Mouse (Mus musculus) c-Kit-negative CD71-positive TER-119-positive erythroid progenitor cells, embryonic 14.5 days (primary cell): Measurements from ENCODE around the gene Cacna1c.

ENCODE experiments used
- DNase-seq: peaks from one replicate; pipeline ENCODE4 v3.0.0-alpha.2; 2013; ENCODE audit warnings: low read depth, low spot score

The Cacna1c gene

DNA sequence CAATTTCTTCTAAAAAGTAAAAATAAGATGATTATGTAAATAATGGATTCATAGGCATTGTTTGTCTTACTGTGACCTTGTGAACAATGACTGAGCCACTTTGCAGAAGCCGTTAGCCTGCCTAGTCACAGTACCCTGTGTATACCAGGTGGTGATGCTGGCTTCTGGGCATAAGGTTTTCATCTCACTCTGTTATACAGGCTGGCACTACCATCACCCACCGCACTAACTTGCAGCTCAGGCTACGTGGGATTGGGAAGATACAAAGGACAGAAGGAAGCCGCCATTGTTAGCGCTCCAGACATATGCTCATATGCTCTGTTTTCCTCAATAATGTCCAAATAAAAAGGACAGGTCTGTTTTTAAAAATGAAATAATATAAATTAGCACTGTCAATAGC, 440.4 kb downstream of the Cacna1c start:
- no peak for DNase-seq

DNA sequence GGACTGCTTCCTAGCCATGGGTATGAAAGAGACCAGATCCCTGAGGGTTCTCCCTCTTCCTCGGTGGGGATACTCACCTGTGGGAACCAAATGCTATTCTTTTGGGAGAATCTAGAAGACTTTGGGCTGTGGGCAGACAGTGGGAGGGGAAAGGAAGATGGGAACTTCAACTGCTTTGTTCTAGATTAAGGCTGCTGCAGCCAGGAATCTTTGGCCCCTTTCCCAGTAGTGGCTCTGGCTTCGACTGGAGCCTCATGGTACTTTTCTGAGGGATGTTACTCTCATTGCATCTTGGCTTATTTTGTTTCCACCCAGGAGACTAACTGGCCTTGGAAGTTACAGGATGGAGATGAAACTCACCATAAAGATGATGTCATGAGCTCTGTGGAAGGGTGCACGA, 441.8 kb downstream of the Cacna1c start:
- DNase-seq = no peak

DNA sequence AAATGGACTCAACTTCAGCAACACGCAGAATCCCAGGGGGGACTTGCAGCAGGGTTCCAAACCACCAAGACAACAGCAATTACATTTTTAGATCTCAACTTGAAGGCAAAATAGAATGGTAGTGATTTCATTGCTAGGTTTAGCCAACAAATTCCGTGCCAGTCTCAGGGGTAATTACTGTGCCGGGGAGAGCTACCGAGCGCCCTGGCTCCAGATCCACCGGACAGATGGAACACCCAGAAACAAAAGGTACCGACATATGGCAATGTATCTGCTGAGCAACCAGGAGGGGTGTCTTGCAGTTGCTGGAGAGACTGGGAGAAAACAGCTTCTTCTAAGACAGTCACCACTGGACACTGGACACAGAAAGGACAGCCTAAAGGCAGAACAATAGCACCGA, 442.4 kb downstream of the Cacna1c start:
- DNase-seq = no peak

DNA sequence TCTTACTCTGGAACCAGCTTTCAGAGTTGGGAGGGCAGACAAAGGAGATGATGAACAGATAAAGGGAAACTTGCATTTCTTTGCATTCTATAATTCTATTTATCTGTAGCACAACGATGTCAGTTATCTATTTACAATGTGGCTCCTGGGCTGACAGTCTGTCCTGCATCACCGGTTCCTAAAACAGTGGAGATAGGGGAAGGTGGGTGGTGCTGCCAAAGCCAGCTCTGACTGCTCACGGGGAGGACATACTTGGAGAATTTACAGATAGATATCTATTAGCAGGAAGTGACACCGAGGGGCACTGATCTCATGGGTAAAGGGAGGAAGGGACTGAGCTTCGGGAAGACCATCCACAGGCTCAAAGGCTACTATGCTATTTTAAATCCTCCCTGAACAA, 443.2 kb downstream of the Cacna1c start:
- no peak for DNase-seq

DNA sequence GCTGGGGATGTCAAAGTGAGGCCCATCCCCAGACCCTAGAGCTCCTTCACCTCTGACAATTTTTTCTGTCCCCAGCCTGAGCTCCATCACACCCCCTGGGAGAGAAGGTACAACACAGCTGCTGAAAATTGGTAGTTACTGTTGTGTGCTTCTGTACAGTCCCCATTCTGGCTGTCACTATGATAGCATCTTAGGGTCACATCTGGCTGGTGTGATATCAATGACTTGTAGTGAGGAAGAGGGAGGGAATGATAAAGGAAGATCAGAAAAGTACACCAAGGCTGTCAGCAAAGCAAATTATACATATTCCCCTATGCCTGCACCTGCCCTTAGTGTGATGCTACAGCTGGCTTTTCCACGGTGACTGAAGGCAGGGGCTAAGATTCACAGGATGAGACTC, 446.9 kb downstream of the Cacna1c start:
- no peak for DNase-seq

DNA sequence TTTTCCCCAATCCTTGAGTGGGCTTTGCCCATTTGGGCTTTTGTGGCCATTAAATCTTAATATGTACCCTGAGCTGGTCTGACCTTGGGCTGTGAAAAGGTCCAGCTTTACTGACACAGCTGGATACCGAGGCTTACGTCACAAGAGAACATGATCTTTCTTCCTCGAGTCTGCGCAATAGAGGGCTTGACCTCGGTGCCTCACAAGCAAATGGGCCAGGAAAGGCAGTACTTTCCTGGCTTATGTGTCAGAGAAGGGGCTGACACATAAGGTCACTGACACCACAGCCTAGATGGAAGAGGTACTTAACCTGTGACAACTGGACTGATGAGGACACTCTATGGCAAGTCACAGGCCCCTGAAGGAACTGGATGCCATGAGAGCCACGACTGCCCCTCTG, 453.5 kb downstream of the Cacna1c start:
- no peak for DNase-seq

DNA sequence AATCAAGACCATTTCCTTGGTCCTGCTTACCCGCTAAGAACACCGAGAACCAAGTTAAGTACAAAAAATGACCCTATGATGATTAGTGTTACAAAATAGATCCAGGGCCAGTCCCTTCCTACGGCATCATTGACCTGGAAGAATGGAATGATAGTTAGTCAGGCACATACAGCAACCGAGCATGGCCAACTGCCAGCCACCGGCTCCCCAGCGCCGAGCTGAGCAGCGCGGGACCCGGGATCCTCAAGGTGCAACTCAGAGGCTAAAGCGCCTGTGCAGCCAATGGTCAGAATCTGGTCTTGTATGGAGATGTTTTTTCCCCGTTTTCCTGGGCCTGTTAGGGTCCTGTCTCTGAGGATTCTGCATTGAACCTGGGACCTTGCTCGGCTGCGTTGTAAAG, 454.4 kb downstream of the Cacna1c start:
- DNase-seq = no peak

DNA sequence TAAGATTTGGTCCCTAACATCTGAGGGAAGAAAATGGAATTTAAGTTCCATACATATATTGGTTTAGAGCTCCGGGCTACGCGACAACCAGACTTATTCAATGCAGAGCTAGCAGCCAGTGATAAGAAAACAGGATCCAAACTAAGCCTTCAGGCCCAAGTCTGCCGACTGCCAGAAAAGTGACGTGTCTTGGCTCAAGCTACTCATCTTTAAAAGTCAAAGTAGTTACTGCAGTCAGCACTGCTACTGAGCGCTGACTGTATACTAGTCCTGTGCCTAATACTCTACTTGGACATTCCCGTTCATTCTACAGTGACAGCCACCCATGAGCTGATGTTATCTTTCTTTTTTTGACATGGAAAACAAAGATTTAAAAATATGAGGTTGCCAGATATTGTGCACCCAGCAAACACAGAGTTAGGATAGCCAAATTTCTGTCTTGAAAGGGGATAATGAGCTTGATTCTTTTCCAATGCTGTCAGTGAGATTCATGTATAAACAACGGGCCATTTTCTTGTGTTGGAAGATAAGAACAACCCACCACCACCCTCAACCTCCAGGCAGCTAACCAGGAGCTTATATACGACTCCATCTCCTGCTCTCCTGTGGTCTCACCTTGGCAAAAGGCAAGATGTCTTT, 456.1 kb downstream of the Cacna1c start:
- no peak for DNase-seq

DNA sequence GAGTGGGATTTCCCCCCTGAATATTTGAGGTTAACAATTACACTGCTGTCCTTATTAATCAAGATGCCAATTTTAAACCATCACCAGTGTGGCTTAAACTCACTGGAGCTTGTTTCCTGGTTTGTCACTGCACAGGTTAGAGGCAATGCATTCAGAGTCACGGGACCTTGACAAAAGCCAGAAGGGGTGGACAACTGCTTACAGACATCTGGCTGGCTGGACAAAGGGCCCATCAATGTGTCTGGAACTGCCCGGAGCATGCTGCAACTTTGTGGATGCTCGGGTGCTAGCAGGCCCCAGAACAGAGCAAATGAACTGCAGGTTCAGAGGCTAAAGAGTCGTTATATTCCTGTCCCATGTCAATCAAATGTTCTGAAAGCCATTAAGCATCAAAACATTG, 456.9 kb downstream of the Cacna1c start:
- DNase-seq = no peak

DNA sequence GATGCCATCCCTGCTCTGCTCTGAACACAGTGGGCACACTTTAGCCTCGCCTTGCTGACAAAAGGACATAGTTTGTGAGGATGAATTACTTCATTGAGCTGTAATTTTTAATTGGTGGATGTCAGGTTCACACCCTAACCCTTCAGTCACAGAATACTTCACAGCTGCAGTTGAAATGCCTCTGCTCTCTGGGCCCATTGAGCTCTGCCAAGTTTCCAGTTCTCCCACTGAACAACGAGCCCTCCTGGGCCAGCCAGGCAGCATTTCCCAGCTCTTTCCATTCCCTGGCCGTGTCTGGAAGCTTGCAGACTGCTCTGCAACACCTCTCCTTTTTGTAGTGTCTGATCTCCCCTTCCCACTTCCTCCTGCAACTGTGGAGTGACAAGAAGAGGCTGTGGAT, 457.6 kb downstream of the Cacna1c start:
- DNase-seq = no peak

DNA sequence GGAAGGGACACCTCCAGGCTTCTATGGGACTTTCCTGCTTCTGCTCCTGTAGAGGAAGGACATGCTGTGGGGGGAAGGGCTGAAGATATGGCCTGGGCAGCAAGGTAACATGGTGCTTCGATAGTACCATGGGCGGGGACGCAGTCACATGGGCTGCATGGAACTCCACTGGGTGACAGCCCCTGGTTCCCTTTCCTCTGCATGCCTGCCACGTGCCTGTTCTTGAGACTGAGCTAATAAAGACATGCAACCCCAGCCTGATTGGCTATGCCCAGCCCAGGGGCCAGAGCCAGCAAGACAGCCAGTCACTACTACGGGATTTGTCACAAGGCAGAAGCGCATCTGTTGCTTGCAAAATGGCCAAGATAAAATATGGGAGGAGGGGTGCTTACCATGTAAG, 459.1 kb downstream of the Cacna1c start:
- DNase-seq = no peak

DNA sequence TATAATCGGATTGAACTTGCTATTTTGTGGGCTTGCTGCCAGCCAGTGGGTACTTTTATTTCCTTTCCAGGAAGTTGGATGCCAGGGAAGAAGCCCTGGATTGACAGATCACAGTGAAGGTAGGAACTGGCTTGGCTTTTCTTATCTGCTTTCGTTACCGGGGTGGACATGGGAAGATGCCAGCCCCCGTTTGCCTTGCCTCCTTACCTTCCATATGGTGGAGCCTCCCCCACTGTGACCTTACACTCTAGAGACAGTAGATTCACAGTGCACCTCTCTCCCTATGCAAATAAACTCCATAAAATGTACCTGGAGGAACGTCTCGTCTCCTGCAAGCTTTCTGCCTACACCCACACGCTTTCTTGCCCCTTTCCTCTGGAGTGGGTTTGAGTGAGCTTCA, 459.7 kb downstream of the Cacna1c start:
- DNase-seq = no peak

DNA sequence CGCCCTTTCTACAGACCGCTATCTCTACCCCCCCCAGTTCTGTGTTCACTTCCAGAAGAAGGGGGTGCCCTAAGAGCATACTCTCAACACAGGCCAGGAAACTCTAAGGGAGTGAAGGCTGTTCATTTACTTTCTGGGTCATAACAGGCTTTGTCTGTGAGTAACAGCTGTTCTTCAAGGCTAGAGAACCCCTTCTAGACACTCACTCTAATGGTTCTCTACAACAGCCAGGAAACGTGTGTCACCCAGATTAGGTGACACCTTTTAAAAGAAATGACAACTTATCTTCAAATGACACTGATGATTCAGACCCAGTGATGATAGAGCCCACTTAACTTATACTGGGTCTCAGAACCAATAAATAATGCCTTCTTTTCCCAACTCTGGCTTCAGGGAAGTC, 461.1 kb downstream of the Cacna1c start:
- no peak for DNase-seq

DNA sequence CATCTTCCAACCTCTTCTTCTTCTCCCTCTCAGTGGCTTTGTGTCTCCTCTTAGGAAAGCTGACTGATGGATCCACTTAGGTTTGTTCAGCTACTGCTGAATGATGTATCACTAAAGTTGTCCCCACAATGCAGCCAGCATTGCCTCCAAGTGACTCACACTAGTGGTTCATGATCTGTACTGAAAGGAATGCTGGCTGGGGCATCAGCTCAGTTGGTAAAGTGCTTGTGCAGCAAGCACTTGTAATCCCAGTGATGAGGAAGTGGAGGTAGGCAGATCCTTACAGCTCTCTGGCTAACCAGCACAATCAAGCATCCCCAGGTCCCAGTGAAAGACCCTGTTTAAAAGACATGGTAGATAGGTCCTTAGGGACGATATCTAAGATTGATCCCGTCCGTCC, 464.3 kb downstream of the Cacna1c start:
- no peak for DNase-seq

DNA sequence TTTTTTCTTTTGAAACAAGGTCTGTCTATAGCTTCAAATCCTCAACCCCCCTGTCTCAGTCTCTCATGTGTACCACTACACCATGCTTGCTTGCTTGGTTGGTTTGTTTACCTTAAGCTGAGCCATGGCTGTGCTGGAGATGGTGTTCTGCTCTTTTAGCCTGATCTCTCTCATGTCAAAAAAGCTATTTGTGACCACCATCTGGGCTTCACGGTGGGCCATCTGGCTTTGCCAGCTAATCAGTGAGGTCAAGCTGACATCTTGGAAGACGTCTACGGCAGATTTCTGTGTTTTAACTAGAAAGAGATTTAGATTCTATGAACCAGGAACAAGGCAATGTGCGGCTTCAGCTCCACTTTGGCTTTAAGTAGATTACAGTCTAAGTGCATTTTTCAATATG, 471.3 kb downstream of the Cacna1c start:
- DNase-seq = no peak

DNA sequence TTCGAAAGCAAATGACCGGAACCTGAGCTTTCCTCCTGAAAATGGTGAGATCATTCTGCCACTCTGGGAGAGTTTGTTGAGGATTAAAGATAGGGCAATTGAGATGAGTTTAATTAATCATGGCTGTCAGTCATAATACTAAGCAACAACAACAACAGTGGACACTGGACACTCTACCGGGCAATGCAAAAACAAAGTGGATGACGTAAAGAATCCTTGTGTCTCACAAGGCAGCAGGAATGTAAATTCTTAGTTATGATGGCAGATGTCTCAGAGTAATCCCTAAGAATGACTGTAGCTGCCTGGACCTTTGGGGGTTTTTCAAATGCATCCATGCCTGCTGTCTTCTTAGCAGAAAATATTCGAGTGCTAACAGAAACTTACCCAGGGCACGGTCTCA, 471.8 kb downstream of the Cacna1c start:
- no peak for DNase-seq

DNA sequence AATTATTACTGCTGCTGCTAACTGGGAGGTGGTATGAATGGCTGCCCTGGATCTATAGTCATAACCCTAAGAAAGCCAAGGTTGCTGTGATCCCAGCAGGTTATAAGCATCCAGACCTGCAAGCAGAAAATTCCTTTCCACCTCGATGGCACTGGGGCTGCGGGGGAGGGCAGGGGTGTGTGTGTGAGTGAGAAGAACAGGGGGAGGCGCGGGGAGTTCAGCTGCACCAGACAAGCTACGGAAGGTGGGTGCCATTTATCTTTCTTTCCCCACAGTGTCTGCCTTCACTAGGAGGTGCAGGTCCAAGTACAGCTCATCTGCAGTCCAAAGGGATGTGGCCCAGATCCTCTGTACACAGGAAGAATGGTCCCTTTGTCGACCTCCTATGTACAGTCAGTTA, 473.9 kb downstream of the Cacna1c start:
- DNase-seq = no peak

DNA sequence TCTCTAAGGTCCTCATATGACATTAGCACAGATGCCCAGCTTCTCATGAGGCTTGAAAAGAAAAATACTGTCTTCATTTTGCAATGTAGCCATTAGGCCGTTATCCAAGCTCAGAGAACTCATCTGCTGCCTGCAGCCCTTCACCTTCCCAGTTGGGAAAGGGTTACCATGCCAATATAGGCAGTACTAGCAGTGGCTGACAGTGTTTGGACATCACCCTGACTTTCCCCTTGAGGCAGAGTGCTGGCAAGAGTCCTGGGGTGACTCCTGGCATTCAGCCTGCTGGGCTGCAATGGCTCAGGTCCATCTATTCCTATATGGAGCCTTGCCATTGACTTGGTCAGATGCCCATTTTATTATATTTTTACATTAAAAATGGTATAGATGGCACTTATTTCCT, 476.7 kb downstream of the Cacna1c start:
- DNase-seq = no peak

DNA sequence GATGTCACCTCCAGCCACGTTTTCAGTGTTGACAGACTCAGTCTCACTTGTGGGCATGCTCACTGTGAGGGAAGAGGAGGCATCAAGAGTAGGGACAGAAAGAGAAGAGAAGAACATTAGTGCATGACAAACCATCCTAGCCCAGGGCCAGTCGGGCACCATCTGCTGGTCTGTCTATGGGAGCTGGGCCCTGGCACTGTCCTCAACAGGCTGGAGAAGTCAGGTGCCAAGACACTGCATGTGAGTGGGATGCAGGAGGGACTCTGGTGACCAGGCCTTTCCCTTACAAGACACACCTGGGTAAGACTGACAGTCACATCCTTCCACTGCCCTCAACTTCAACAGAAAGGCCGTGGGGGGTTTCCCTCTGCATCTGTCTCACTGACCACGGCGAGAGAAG, 482.9 kb downstream of the Cacna1c start:
- DNase-seq = no peak

DNA sequence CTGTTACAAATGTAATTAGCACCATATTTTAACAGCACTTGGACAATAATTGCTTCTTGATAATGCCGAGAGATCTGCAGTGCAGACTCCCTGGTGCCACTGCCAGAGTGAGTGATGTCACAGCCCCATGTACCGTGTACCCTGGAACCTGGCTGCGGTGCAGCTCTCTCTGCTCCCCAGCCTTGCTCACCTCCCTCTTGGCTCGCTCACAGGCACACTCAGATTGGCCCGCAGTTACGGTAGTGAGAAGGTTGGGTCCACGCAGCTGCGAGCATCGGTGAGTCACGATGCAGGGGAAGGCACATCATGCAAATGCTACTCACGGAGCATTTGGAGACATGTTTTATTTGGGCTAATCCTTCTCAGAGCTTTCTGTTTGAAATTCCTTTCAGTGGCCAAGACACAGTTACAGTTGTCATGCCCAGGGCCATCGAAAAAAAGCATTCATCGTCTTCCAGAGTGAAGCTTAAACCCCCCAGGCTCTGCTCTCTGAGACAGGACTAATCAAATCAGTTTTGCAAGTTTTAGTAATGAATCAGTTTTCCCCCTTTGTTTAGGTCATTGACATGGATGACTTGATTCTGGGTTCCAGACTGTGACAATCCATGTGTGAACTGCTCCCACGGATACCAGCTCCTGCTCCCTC, 484.4 kb downstream of the Cacna1c start:
- DNase-seq = no peak

DNA sequence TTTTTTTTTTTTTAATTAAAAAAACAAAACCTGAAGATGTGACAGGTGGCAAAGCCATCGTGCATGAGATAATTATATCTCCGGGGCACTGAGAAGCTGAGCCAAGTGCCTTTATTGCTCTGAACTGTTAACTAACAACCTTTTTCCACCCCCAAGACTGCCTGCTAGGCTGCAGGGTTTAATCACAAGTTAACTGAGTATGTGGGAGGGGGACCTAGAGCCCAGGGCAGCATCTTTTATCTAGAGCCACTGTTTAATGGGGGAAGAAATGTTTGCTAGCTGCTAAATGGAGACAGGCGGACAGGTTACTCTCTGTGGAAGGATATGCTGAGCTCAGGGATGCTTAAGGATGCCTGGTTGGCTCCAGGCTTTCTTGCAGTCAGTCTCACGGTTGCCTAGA, 489.2 kb downstream of the Cacna1c start:
- no peak for DNase-seq

DNA sequence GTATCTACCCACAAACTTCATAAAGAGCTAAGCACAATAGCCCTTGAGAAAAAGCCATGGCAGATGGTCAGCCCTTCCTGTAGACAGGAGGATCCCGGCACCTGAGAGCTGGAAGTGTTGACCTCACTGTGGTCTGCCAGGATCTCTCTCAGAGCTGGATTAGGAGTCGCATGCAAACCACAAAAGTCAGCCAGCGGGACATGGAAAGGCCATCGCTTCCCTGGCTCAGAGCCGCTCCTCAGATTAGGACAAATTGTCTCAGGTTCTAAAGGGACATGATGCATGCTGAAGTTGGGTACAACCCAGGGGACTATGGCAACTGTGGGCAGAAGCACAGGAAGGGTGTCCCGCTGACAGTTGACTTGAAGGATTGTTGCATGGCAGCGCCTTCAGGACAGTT, 490.4 kb downstream of the Cacna1c start:
- DNase-seq = no peak

DNA sequence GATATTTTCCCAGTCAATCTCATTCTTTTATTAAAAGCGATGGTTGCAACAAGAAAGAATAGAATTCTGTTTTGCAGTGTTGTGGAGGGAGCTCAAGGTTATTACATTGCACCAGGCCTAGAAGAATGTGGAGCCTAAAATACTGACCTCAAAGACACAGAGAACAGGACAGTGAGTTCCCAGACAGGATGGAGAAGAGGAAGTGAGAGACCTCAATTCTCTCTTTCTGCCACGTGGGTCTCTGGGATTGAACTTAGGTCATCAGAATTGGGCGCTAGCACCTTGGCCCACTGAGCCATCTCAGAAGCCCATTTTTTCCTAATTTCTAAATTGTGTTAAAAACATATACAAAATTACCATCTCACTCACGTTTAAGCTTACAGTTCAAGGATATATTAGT, 501.6 kb downstream of the Cacna1c start:
- DNase-seq = no peak

DNA sequence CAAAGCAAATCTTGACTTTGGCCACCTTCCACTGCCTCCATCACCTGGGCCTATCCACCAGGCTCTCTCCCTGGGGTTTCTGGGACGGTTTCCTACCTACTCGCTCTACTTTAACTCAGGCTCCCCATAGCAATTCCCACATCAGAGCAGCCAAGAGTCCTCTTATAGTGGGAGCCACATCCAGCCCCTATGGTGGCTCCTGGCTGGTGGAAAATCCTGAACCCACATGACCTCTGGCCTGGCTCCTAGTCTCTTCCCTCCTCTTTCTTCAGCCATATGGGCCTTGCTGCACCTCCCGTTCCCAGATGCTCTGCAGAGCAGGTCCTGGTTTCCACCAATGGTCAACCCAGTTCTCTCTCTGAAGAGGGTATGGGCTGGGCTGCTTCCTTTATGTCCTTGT, 506.8 kb downstream of the Cacna1c start:
- DNase-seq = no peak
